ENCODE assay signal across 14 mouse cellular contexts in the genomic region with DNA sequence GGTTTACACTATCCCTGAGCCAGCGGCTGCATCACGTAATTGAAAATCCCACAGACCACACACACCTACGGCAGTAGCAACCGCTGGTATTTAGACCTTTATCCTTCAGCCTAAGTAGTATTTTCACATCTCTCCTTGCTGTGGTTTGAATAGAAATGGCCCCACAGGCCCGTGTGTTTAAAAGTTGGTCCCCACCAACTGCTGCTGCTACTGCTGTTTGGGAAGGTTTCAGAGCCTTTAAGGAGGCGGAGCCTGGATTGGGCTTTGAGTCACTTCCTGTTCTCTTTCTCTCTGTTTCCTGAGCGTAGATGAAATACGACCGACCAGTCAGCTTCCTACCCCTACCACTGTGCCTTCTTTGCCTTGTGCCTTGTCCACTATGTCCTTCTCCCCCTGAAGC.
DNase-seq lines count a peak whose midpoint lies in the region; ATAC-seq and TF ChIP-seq lines count a peak whose summit lies in the region.
"Had no signal": no experiment of that assay in that cellular context is flagged by ENCODE, and none has a peak within 500 bp of the region (broad histone marks: within the 10 kb centered on the region; RNA-seq: fewer than 3 reads in every experiment).

No protein-coding gene starts in this region.

- no peak for ATAC-seq in heart, embryonic 15.5 days (replicated peaks; ENCODE audit: insufficient number of reproducible peaks, insufficient read depth, low FRiP score, low read depth)
- peak; percentile 56 for ATAC-seq in common myeloid progenitor, adult 5-6 weeks (replicated peaks; ENCODE audit: low read depth, poor library complexity, severe bottlenecking)
- no peak for ATAC-seq in stomach, embryonic 16.5 days (ENCODE audit: insufficient read depth, low FRiP score)
- ATAC-seq: hindbrain, postnatal 0 days; midbrain, embryonic 15.5 days had no signal

- TF ChIP-seq CTCF in thymus, adult 2 months (IDR thresholded peaks at IDR 0.05; ENCODE audit: borderline replicate concordance, control insufficient read depth, extremely low read depth, insufficient read depth, low read length, poor library complexity), result no peak

- no peak overlapping the region for H3K4me2 ChIP-seq in heart, embryonic 15.5 days
- no peak overlapping the region for H3K4me2 ChIP-seq in stomach, embryonic 16.5 days (ENCODE audit: low read depth, low read length)
- H3K4me2 ChIP-seq: limb, embryonic 12.5 days; lung, embryonic 14.5 days; midbrain, embryonic 15.5 days had no signal

- 79% methylated on average over 9 of the region's 9 CpGs for WGBS in heart, embryonic 15.5 days
- 55% methylated on average over 9 of the region's 9 CpGs for WGBS in thymus, adult 2 months
- 83% methylated on average over 9 of the region's 9 CpGs for WGBS in stomach, embryonic 16.5 days

- no peak for TF ChIP-seq POLR2A in thymus, adult 2 months (IDR thresholded peaks at IDR 0.05; ENCODE audit: control insufficient read depth, extremely low read depth, insufficient read depth, low read length, poor library complexity)

- H3K27ac ChIP-seq in heart, embryonic 15.5 days, result peak overlapping the region; percentile 88; the same call in 1 of the 2 replicates
- no peak overlapping the region for H3K27ac ChIP-seq in thymus, adult 2 months (ENCODE audit: control insufficient read depth, insufficient read depth, low read length)
- H3K27ac ChIP-seq in stomach, embryonic 16.5 days (ENCODE audit: low read length), result 0 out of 2 replicates have a peak overlapping the region, but pooled peaks have one; percentile 6
- H3K27ac ChIP-seq: limb, embryonic 12.5 days had no signal

- no peaks in the 10 kb centered on the region for H3K36me3 ChIP-seq in heart, embryonic 15.5 days
- H3K36me3 ChIP-seq in thymus, adult 2 months (ENCODE audit: control insufficient read depth, insufficient read depth, low read length), result peaks cover 15% of the 10 kb centered on the region
- H3K36me3 ChIP-seq in stomach, embryonic 16.5 days (ENCODE audit: control insufficient read depth, insufficient read depth, low read length), result no peaks in the 10 kb centered on the region
- H3K36me3 ChIP-seq: G1E; limb, embryonic 12.5 days; midbrain, embryonic 15.5 days had no signal

- no peaks in the 10 kb centered on the region for H3K9me3 ChIP-seq in heart, embryonic 15.5 days (replicated peaks)
- H3K9me3 ChIP-seq in stomach, embryonic 16.5 days (replicated peaks; ENCODE audit: control insufficient read depth, low read length), result no peaks in the 10 kb centered on the region
- H3K9me3 ChIP-seq: limb, embryonic 12.5 days; midbrain, embryonic 15.5 days had no signal

- intact Hi-C loops in heart, postnatal 10 days (cut with DNase I), result loop anchor here (5.0 kb wide), 1 partner anchor 32 kb away; no protein-coding TSS in a partner anchor
- intact Hi-C loops in left cerebral cortex, postnatal 10 days (cut with DNase I), result no loop called here

- no peak for DNase-seq in heart, postnatal 10 days
- DNase-seq in thymus, adult 2 months, result peak; percentile 30
- DNase-seq in thymus, postnatal 0 days (ENCODE audit: low spot score), result no peak
- DNase-seq in left cerebral cortex, postnatal 10 days (ENCODE audit: extremely low spot score in 1 of 2, low spot score in 2 of 2), result no peak
- no peak for DNase-seq in thymus, adult 18-20 months
- DNase-seq: embryo, embryonic 11 days; lung, embryonic 14.5 days had no signal

- no peak overlapping the region for H3K4me3 ChIP-seq in heart, embryonic 15.5 days
- no peak overlapping the region for H3K4me3 ChIP-seq in thymus, adult 2 months (ENCODE audit: control insufficient read depth, insufficient read depth, low read length)
- H3K4me3 ChIP-seq in stomach, embryonic 16.5 days (replicated peaks; ENCODE audit: low read length), result no peak overlapping the region
- H3K4me3 ChIP-seq: limb, embryonic 12.5 days; midbrain, embryonic 15.5 days had no signal

- H3K27me3 ChIP-seq in heart, embryonic 15.5 days, result no peaks in the 10 kb centered on the region
- no peaks in the 10 kb centered on the region for H3K27me3 ChIP-seq in thymus, adult 2 months (ENCODE audit: control insufficient read depth, insufficient read depth, low read length)
- no peaks in the 10 kb centered on the region for H3K27me3 ChIP-seq in stomach, embryonic 16.5 days (ENCODE audit: control insufficient read depth, insufficient read depth, low read length)
- H3K27me3 ChIP-seq: limb, embryonic 12.5 days; midbrain, embryonic 15.5 days had no signal

- peaks cover 39% of the 10 kb centered on the region for H3K4me1 ChIP-seq in heart, embryonic 15.5 days (replicated peaks)
- H3K4me1 ChIP-seq in thymus, adult 2 months (replicated peaks; ENCODE audit: control insufficient read depth, insufficient read depth, low read length), result peaks cover 25% of the 10 kb centered on the region
- peaks cover 38% of the 10 kb centered on the region for H3K4me1 ChIP-seq in stomach, embryonic 16.5 days (ENCODE audit: control insufficient read depth, insufficient read depth, low read length)

- no peak overlapping the region for H3K9ac ChIP-seq in heart, embryonic 15.5 days
- H3K9ac ChIP-seq in stomach, embryonic 16.5 days (ENCODE audit: low read length), result no peak overlapping the region
- H3K9ac ChIP-seq: limb, embryonic 12.5 days; lung, embryonic 14.5 days; midbrain, embryonic 15.5 days had no signal
